Mouse (Mus musculus) urinary bladder, adult 18-20 months (tissue): ENCODE measurements around the gene Ksr2.
A peak's percentile ranks its signal among the peaks of the same experiment; 100 is the strongest.

Experiments used
- DNase-seq, 2 experiments: peaks; one replicate each; pipeline ENCODE4 v3.0.0; 2022; ENCODE audit warnings: low spot score in 2 of 2, mixed read lengths in 2 of 2

The Ksr2 gene

GRCm38 (mm10) chr5:117482013-117482412 lies 68.2 kb downstream of the Ksr2 start:
- no peak for DNase-seq

- DNase-seq: no peak
Observed at GRCm38 (mm10) chr5:117485411-117485810, 71.6 kb downstream of the Ksr2 start.

GRCm38 (mm10) chr5:117486092-117486491 lies 72.3 kb downstream of the Ksr2 start:
- DNase-seq: no peak

GRCm38 (mm10) chr5:117488155-117488554 lies 74.4 kb downstream of the Ksr2 start:
- DNase-seq: no peak

- no peak for DNase-seq
Observed at GRCm38 (mm10) chr5:117488670-117489325, 75.0 kb downstream of the Ksr2 start.

GRCm38 (mm10) chr5:117492933-117493863 lies 79.4 kb downstream of the Ksr2 start:
- DNase-seq: no peak

- DNase-seq: peak in 1 of 2 experiments; percentile 19
Observed at GRCm38 (mm10) chr5:117493947-117494346, 80.1 kb downstream of the Ksr2 start.

GRCm38 (mm10) chr5:117497084-117497483 lies 83.3 kb downstream of the Ksr2 start:
- no peak for DNase-seq

- DNase-seq: no peak
Observed at GRCm38 (mm10) chr5:117502611-117503010, 88.8 kb downstream of the Ksr2 start.

- DNase-seq: no peak
Observed at GRCm38 (mm10) chr5:117504431-117504830, 90.6 kb downstream of the Ksr2 start.

- DNase-seq: peak; percentile 28 to 54
Observed at GRCm38 (mm10) chr5:117505204-117505603, 91.4 kb downstream of the Ksr2 start.

GRCm38 (mm10) chr5:117505769-117506168 lies 92.0 kb downstream of the Ksr2 start:
- no peak for DNase-seq

GRCm38 (mm10) chr5:117506406-117506805 lies 92.6 kb downstream of the Ksr2 start:
- peak in 1 of 2 experiments; percentile 50 for DNase-seq

GRCm38 (mm10) chr5:117509511-117510375 lies 95.9 kb downstream of the Ksr2 start:
- no peak for DNase-seq

GRCm38 (mm10) chr5:117510864-117511263 lies 97.1 kb downstream of the Ksr2 start:
- no peak for DNase-seq

- no peak for DNase-seq
Observed at GRCm38 (mm10) chr5:117515396-117515795, 101.6 kb downstream of the Ksr2 start.

- DNase-seq: no peak
Observed at GRCm38 (mm10) chr5:117515861-117516260, 102.1 kb downstream of the Ksr2 start.

- DNase-seq: peak; percentile 17 to 50
Observed at GRCm38 (mm10) chr5:117516597-117516996, 102.8 kb downstream of the Ksr2 start.

GRCm38 (mm10) chr5:117519858-117520495 lies 106.2 kb downstream of the Ksr2 start:
- no peak for DNase-seq

GRCm38 (mm10) chr5:117521156-117521555 lies 107.4 kb downstream of the Ksr2 start:
- DNase-seq: no peak

GRCm38 (mm10) chr5:117521701-117522100 lies 107.9 kb downstream of the Ksr2 start:
- DNase-seq: no peak
